34 mouse cellular contexts compared by ENCODE assay signal in genomic region chr13:92964213-92964743, GRCm38 (mm10).
DNase-seq lines count a peak whose midpoint lies in the region; ATAC-seq and TF ChIP-seq lines count a peak whose summit lies in the region.
"Had no signal": no experiment of that assay in that cellular context is flagged by ENCODE, and none has a peak within 500 bp of the region (broad histone marks: within the 10 kb centered on the region; RNA-seq: fewer than 3 reads in every experiment).

No protein-coding gene starts in this region.

- no peak for TF ChIP-seq POLR2A in MEL (IDR thresholded peaks at IDR 0.05; ENCODE audit: control insufficient read depth in 1 of 2, insufficient read depth in 1 of 2, low read depth in 1 of 2, low read length in 2 of 2, poor library complexity in 1 of 2)

- no peak for TF ChIP-seq CTCF in MEL (IDR thresholded peaks at IDR 0.05 in 2 of 3, conservative IDR thresholded peaks at IDR 0.05 in 1 of 3; ENCODE audit: control insufficient read depth in 1 of 3, insufficient read depth in 1 of 3, low read depth in 2 of 3, low read length in 3 of 3, poor library complexity in 1 of 3, severe bottlenecking in 1 of 3)

- TF ChIP-seq RAD21 in MEL (IDR thresholded peaks at IDR 0.05; ENCODE audit: low read depth, low read length), result no peak

- TF ChIP-seq EP300 in MEL (IDR thresholded peaks at IDR 0.05; ENCODE audit: low read depth in 1 of 2, low read length in 2 of 2), result peak; percentile 84 to 88

- H3K27me3 ChIP-seq in MEL (ENCODE audit: control insufficient read depth in 1 of 2, insufficient read depth in 2 of 2, low read length in 2 of 2), result no peaks in the 10 kb centered on the region
- H3K27me3 ChIP-seq: embryonic facial prominence, embryonic 12.5 days; heart, embryonic 15.5 days; hindbrain, embryonic 13.5 days; limb, embryonic 15.5 days; liver, embryonic 13.5 days; neural tube, embryonic 12.5 days had no signal

- peak; percentile 41 for DNase-seq in A20 (ENCODE audit: low read depth, low spot score)
- DNase-seq in MEL (ENCODE audit: low read depth, low spot score), result peak; percentile 93
- no peak for DNase-seq in right cerebral cortex, postnatal 25 days
- no peak for DNase-seq in layer of hippocampus, postnatal 25 days (ENCODE audit: extremely low spot score in 1 of 2, low spot score in 1 of 2)
- DNase-seq in thymus, postnatal 10 days (ENCODE audit: low spot score in 2 of 2), result no peak
- DNase-seq in layer of hippocampus, postnatal 10 days (ENCODE audit: low spot score in 2 of 2), result no peak
- DNase-seq: adrenal gland, adult 2 months; adrenal gland, postnatal 36 days; cerebellum, adult 9-10 months; cerebellum, postnatal 36 days; embryo, embryonic 11 days; kidney, adult 9 months; kidney, postnatal 10 days; liver, embryonic 13.5 days; lung, adult 18-20 months; lung, postnatal 10 days; retina, postnatal 1 day; right cerebral cortex, postnatal 14 days; thymus, adult 2 months had no signal

- H3K4me1 ChIP-seq in MEL (ENCODE audit: control insufficient read depth in 1 of 2, insufficient read depth in 2 of 2, low read length in 2 of 2), result peaks cover 2 to 12% of the 10 kb centered on the region in 2 experiments; a peak in 2 of 4 replicates
- H3K4me1 ChIP-seq: embryonic facial prominence, embryonic 12.5 days; heart, embryonic 10.5 days; limb, embryonic 10.5 days; liver, embryonic 13.5 days; neural tube, embryonic 12.5 days had no signal

- H3K36me3 ChIP-seq in MEL (ENCODE audit: control insufficient read depth in 1 of 2, insufficient read depth in 2 of 2, low read length in 2 of 2), result peaks cover 0 to 13% of the 10 kb centered on the region in 2 experiments; a peak in 2 of 4 replicates
- H3K36me3 ChIP-seq: embryonic facial prominence, embryonic 12.5 days; heart, embryonic 10.5 days; heart, embryonic 15.5 days; hindbrain, embryonic 13.5 days; limb, embryonic 10.5 days; limb, embryonic 15.5 days; liver, embryonic 13.5 days; neural tube, embryonic 12.5 days had no signal

- peak; percentile 98 for ATAC-seq in common myeloid progenitor, adult 5-6 weeks (replicated peaks; ENCODE audit: low read depth, poor library complexity, severe bottlenecking)
- peak; percentile 99 for ATAC-seq in megakaryocyte progenitor cell, adult 5-6 weeks (replicated peaks; ENCODE audit: poor library complexity)
- ATAC-seq: activated CD4-positive, CD25-positive, alpha-beta regulatory T cell, adult 4 months; forebrain, embryonic 14.5 days; intestine, embryonic 16.5 days; midbrain, embryonic 16.5 days had no signal

- H3K4me3 ChIP-seq in MEL (ENCODE audit: control insufficient read depth in 1 of 2, insufficient read depth in 1 of 2, low read depth in 2 of 2, low read length in 2 of 2), result no peak overlapping the region; a peak in 1 of 4 replicates
- H3K4me3 ChIP-seq: embryonic facial prominence, embryonic 12.5 days; heart, embryonic 10.5 days; heart, embryonic 15.5 days; hindbrain, embryonic 13.5 days; limb, embryonic 10.5 days; limb, embryonic 15.5 days; liver, embryonic 13.5 days; myocyte; neural tube, embryonic 12.5 days had no signal

- H3K27ac ChIP-seq in MEL (ENCODE audit: control insufficient read depth, low read depth, low read length), result peak overlapping the region; percentile 84
- H3K27ac ChIP-seq: embryonic facial prominence, embryonic 12.5 days; heart, embryonic 10.5 days; heart, embryonic 15.5 days; hindbrain, embryonic 13.5 days; limb, embryonic 10.5 days; limb, embryonic 15.5 days; liver, embryonic 13.5 days; neural tube, embryonic 12.5 days; stomach, postnatal 0 days had no signal

- H3K79me2 ChIP-seq in MEL (ENCODE audit: control insufficient read depth, insufficient read depth, low read length, poor library complexity), result no peaks in the 10 kb centered on the region

- no peaks in the 10 kb centered on the region for H3K9me3 ChIP-seq in MEL (replicated peaks; ENCODE audit: insufficient read depth, low read length)
- H3K9me3 ChIP-seq: embryonic facial prominence, embryonic 12.5 days; heart, embryonic 10.5 days; heart, embryonic 15.5 days; hindbrain, embryonic 13.5 days; limb, embryonic 10.5 days; limb, embryonic 15.5 days; liver, embryonic 13.5 days; neural tube, embryonic 12.5 days had no signal

- 0 out of 2 replicates have a peak overlapping the region, but pooled peaks have one; percentile 18 for H3K9ac ChIP-seq in MEL (ENCODE audit: control insufficient read depth, low read depth, low read length, poor library complexity, severe bottlenecking)
- H3K9ac ChIP-seq: embryonic facial prominence, embryonic 12.5 days; heart, embryonic 15.5 days; hindbrain, embryonic 13.5 days; limb, embryonic 15.5 days; liver, embryonic 13.5 days; neural tube, embryonic 12.5 days had no signal

TF ChIP-seq in MEL, 35 proteins besides CTCF, POLR2A, EP300 and RAD21:
- TF ChIP-seq NELFE (IDR thresholded peaks at IDR 0.05; ENCODE audit: low read depth, low read length) (0 out of 2 replicates have a peak, but pooled peaks have one; percentile 17), TCF12 (IDR thresholded peaks at IDR 0.05; ENCODE audit: low read depth, low read length) (0 out of 2 replicates have a peak, but pooled peaks have one; percentile 31), MAX (IDR thresholded peaks at IDR 0.05; ENCODE audit: low read length) (0 out of 2 replicates have a peak, but pooled peaks have one; percentile 52), ELF1 (IDR thresholded peaks at IDR 0.05; ENCODE audit: low read depth, low read length) (0 out of 2 replicates have a peak, but pooled peaks have one; percentile 38), MXI1 (IDR thresholded peaks at IDR 0.05; ENCODE audit: low read depth, low read length) (peak; percentile 49; the same call in 1 of the 2 replicates), CHD2 (IDR thresholded peaks at IDR 0.05; ENCODE audit: low read length) (0 out of 2 replicates have a peak, but pooled peaks have one; percentile 14), MYC (IDR thresholded peaks at IDR 0.05; ENCODE audit: low read depth, low read length) (peak; percentile 53; the same call in 1 of the 2 replicates), ETS1 (IDR thresholded peaks at IDR 0.05; ENCODE audit: low read depth, low read length) (peak; percentile 51; the same call in 1 of the 2 replicates), SIN3A (IDR thresholded peaks at IDR 0.05; ENCODE audit: low read length) (peak; percentile 68; the same call in 1 of the 2 replicates), ZMIZ1 (IDR thresholded peaks at IDR 0.05; ENCODE audit: low read depth, low read length) (no peak), MAZ (IDR thresholded peaks at IDR 0.05; ENCODE audit: low read depth, low read length) (0 out of 2 replicates have a peak, but pooled peaks have one; percentile 55), TBP (IDR thresholded peaks at IDR 0.05; ENCODE audit: low read depth, low read length) (0 out of 2 replicates have a peak, but pooled peaks have one; percentile 25), HCFC1 (IDR thresholded peaks at IDR 0.05; ENCODE audit: low read depth, low read length) (peak; percentile 50; the same call in 1 of the 2 replicates), USF2 (IDR thresholded peaks at IDR 0.05; ENCODE audit: borderline replicate concordance in 1 of 2, insufficient read depth in 1 of 2, low read depth in 1 of 2, low read length in 2 of 2) (no peak), NRF1 (IDR thresholded peaks at IDR 0.05; ENCODE audit: insufficient read depth, low read depth, low read length, poor library complexity, severe bottlenecking) (no peak), MYB (IDR thresholded peaks at IDR 0.05; ENCODE audit: low read depth, low read length) (peak; percentile 34; the same call in 1 of the 2 replicates), GATA1 (IDR thresholded peaks at IDR 0.05; ENCODE audit: low read depth, low read length) (peak; percentile 51; the same call in 1 of the 2 replicates), RCOR1 (IDR thresholded peaks at IDR 0.05; ENCODE audit: low read depth, low read length) (peak; percentile 76), TAL1 (IDR thresholded peaks at IDR 0.05; ENCODE audit: low read length) (no peak), GABPA (IDR thresholded peaks at IDR 0.05; ENCODE audit: low read depth, low read length) (no peak), BHLHE40 (IDR thresholded peaks at IDR 0.05; ENCODE audit: borderline replicate concordance, low read depth, low read length) (0 out of 2 replicates have a peak, but pooled peaks have one; percentile 17), ZKSCAN1 (IDR thresholded peaks at IDR 0.05; ENCODE audit: low read depth, low read length) (no peak), MAFK (IDR thresholded peaks at IDR 0.05; ENCODE audit: borderline replicate concordance, low read depth, low read length) (no peak), UBTF (IDR thresholded peaks at IDR 0.05; ENCODE audit: borderline replicate concordance, insufficient read depth, low read depth, low read length) (no peak)

Comparison
In these comparisons a context has a peak if more than half of its experiments do, and no peak if none do; other contexts are left out.
1. DNase-seq: peak in A20 (single experiment) and MEL (single experiment); none in right cerebral cortex, postnatal 25 days (single experiment), layer of hippocampus, postnatal 25 days (0 of 2), thymus, postnatal 10 days (0 of 2) and layer of hippocampus, postnatal 10 days (0 of 2).